Mouse (Mus musculus): ENCODE measurements around the gene Gm3739.
"Not testable (repeated sequence)": the region's sequence is repeated elsewhere in the genome, so short reads cannot be mapped to it uniquely, and the experiment has no call there.

Gm3739 gene

DNA sequence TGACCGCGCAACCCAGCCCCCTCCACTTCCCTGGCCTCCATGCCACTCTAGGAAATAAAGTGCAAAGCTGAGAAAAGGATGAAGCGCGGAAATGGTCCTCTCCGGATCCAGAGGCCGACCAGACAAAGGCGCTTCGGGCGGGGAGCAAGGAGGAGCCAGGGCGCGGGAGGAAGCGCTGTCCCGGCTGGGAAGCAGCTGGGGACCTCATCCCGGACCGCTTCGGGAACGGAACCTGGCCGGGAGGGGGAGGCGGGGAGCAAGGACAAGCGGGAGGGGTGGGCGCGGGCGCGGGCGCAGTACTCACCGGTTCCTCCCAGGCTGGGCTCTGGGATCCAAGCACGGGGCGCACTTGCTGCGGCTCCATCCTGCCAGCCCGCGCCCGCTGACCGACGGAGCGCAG lies at the start of gene Gm3739:
TSS of gene Gm3739 (minus strand) at position 389 of the 400 bp plus-strand sequence.
- in situ Hi-C loops (cut with MboI; ENCODE audit: unreplicated experiment in 2 of 2) = not testable (repeated sequence)

DNA sequence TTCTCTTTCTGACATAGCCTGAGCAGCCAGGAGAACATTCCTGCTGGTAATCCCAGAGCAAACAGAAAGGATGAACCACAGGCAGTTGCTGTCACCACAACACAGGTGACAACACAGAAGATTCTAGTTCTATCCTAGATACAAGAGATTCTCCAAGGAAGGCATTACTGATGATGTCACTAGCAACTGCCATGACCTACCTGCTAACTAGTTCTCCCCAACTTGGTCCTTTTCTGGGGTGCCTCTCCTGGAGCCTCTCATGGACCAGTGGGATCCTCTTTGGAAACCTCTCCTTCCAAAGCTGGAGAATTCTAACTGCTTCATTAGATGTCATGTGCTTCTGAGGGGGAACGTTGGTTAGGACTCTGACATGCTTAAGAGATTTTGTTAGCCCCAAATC lies 17.4 kb upstream of the Gm3739 start, which contains the start of gene Gm5797:
TSS of gene Gm5797 (minus strand) at position 101 of the 400 bp plus-strand sequence.
- in situ Hi-C loops (cut with MboI; ENCODE audit: unreplicated experiment in 2 of 2) = not testable (repeated sequence)

DNA sequence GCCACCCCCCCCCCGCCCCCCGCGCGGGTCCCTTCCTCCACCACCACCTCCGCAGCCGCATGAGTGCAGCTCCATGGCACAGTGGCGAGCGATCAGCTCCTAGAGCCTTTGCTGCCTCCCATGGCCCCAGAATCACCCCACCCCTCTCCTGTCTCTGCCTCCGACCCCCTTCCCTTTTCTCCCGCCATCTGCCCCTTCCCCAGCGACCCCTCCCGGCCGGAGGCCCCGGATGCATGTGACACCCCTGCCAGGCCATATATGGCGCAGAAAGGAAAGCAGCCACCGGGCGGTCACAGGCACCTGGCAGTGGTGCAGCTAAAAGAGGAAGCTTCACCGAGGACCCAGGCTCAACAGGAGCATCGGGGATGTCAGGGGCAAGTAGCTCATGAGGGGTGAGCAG lies 244 bp upstream of the Gm3739 start:
- in situ Hi-C loops (cut with MboI; ENCODE audit: unreplicated experiment in 2 of 2) = not testable (repeated sequence)

DNA sequence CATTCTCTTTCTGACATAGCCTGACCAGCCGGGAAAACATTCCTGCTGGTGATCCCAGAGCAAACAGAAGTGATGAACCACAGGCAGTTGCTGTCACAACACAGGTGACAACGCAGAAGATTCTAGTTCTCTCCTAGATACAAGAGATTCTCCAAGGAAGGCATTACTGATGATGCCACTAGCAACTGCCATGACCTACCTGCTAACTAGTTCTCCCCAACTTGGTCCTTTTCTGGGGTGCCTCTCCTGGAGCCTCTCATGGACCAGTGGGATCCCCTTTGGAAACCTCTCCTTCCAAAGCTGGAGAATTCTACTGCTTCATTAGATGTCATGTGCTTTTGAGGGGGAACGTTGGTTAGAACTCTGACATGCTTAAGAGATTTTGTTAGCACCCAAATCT lies 50.2 kb downstream of the Gm3739 start, which contains the start of gene Gm3727:
TSS of gene Gm3727 (minus strand) at position 101 of the 400 bp plus-strand sequence.
- in situ Hi-C loops (cut with MboI; ENCODE audit: unreplicated experiment in 2 of 2) = not testable (repeated sequence)
